Mouse (Mus musculus) ES-E14 (cell line): ENCODE measurements around the gene Paqr9. TPM values are rescaled to one million over a fixed set of nuclear protein-coding genes. Genes with fewer than 3 reads are reported as not detected.

Source experiments
- DNase-seq: peaks from one replicate; pipeline ENCODE4 v3.0.0-alpha.2; 2013; ENCODE audit warnings: low read depth, low spot score
- H3K27ac ChIP-seq: 2 replicates; pipeline ENCODE4 v1.5.1; 2012; ENCODE audit warnings: low read depth, mild to moderate bottlenecking, low read length, moderate library complexity, mixed read lengths; ENCODE audit not compliant: poor library complexity, insufficient read depth, severe bottlenecking
- H3K36me3 ChIP-seq: 2 replicates; pipeline ENCODE4 v1.6.1; 2012; ENCODE audit warnings: mild to moderate bottlenecking, low read length, moderate library complexity, mixed read lengths; ENCODE audit not compliant: control insufficient read depth, poor library complexity, insufficient read depth, severe bottlenecking
- H3K4me1 ChIP-seq, 2 experiments: fragments of 150-350 bp in 1 of 2; sonication (generic) in 1 of 2; 2 replicates each; pipeline ENCODE4 v1.6.1; 2012; ENCODE audit warnings: low read length in 2 of 2, mild to moderate bottlenecking in 1 of 2, mixed read lengths in 1 of 2; ENCODE audit not compliant: control insufficient read depth in 2 of 2, insufficient read depth in 2 of 2, poor library complexity in 1 of 2
- H3K4me3 ChIP-seq, 2 experiments: fragments of 150-350 bp in 1 of 2; sonication (generic) in 1 of 2; 2 replicates each; pipeline ENCODE4 v1.5.1; 2012; ENCODE audit warnings: low read length in 2 of 2, low read depth in 1 of 2, mild to moderate bottlenecking in 1 of 2, mixed read lengths in 1 of 2; ENCODE audit not compliant: insufficient read depth in 1 of 2, poor library complexity in 1 of 2, severe bottlenecking in 1 of 2
- H3K9ac ChIP-seq: 2 replicates; pipeline ENCODE4 v1.6.1; 2012; ENCODE audit warnings: low read depth, mild to moderate bottlenecking, low read length, mixed read lengths; ENCODE audit not compliant: poor library complexity, insufficient read depth, severe bottlenecking
- H3K9me3 ChIP-seq: fragments of 150-350 bp; sonication (generic); 2 replicates; pipeline ENCODE4 v1.6.1; 2012; ENCODE audit warnings: low read depth, mild to moderate bottlenecking, low read length; ENCODE audit not compliant: control insufficient read depth, insufficient read depth
- CHD2 ChIP-seq: IDR thresholded peaks from 2 replicates; pipeline ENCODE4 v1.6.1; 2014; ENCODE audit warnings: mild to moderate bottlenecking, low read depth, low read length, inconsistent platforms
- HCFC1 ChIP-seq: IDR thresholded peaks from 2 replicates; pipeline ENCODE4 v1.6.1; 2012; ENCODE audit warnings: low read length, inconsistent platforms, borderline replicate concordance; ENCODE audit not compliant: insufficient read depth
- MAFK ChIP-seq: IDR thresholded peaks from 2 replicates; pipeline ENCODE4 v1.6.1; 2014; ENCODE audit warnings: mild to moderate bottlenecking, low read depth, low read length, inconsistent platforms; ENCODE audit not compliant: insufficient read depth
- ZC3H11A ChIP-seq: IDR thresholded peaks from 2 replicates; pipeline ENCODE4 v1.6.1; 2012; ENCODE audit warnings: low read depth, mild to moderate bottlenecking, inconsistent platforms, low read length, borderline replicate concordance
- ZNF384 ChIP-seq: IDR thresholded peaks from 2 replicates; pipeline ENCODE4 v1.6.1; 2012; ENCODE audit warnings: low read depth, low read length, inconsistent platforms
- in situ Hi-C, 2 experiments: fragments of 600-800 bp; cut with MboI; formaldehyde crosslinking; loops; one replicate each; pipeline ENCODE4 v1.15.1; 2025; ENCODE audit warnings: low sequenced_read_pairs in 2 of 2, inconsistent platforms in 1 of 2; ENCODE audit not compliant: unreplicated experiment in 2 of 2
- total RNA-seq: library from RNA; depleted of rRNA; stranded (reverse); fragments of 300-350 nt; gene quantifications from 2 replicates; pipeline ENCODE4 v1.2.3, GENCODE M21; 2012

The Paqr9 gene
- total RNA-seq, 1 experiment = 0.58 TPM

DNA sequence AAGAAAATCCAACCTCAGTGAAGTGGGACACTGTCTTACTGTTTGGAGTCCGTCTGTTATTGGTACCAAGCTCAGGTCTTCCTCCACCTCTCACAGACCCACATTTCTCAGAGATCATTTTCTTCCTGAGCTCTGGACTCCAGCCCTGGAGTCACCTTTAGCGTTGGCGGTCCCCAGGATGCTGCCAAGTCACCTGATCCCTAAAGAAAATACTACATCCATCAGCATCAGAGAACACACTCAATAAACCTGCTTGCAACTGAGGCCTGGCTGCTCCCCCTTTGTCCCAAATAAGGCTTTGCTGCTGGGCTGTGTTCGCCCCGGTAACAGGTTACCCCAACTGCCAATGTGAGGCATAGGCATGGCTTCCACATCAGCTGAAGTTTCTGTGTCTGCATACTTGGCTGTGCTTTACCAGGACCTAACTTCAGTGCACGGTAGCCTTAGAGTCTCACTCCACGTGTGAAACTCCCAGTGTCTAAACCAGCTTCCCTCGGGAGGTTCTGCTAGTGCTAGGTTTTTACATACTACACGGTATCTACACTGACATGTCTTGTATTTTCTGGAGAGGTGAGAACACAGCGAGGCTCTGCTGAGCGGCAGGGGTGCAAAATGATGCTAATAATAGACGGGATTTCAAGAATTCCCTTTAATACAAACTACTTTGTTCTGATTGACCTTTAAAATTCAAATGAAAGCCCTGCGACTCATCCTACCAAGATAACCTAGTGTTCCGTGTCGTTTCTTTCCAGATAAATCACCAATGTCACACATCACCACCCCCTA is 9.6 kb upstream of the Paqr9 start:
- no peaks in the 10 kb centered on the region for H3K9me3 ChIP-seq
- no peak overlapping the region for H3K27ac ChIP-seq
- in situ Hi-C loops = no loop called here
- no peak overlapping the region for H3K9ac ChIP-seq
- no peak for TF ChIP-seq ZC3H11A
- no peak for TF ChIP-seq ZNF384
- TF ChIP-seq HCFC1 = no peak
- TF ChIP-seq CHD2 = no peak
- no peak for TF ChIP-seq MAFK
- no peak overlapping the region for H3K4me3 ChIP-seq
- H3K36me3 ChIP-seq = no peaks in the 10 kb centered on the region
- no peaks in the 10 kb centered on the region; a peak in 1 of 4 replicates for H3K4me1 ChIP-seq
- no peak for DNase-seq

DNA sequence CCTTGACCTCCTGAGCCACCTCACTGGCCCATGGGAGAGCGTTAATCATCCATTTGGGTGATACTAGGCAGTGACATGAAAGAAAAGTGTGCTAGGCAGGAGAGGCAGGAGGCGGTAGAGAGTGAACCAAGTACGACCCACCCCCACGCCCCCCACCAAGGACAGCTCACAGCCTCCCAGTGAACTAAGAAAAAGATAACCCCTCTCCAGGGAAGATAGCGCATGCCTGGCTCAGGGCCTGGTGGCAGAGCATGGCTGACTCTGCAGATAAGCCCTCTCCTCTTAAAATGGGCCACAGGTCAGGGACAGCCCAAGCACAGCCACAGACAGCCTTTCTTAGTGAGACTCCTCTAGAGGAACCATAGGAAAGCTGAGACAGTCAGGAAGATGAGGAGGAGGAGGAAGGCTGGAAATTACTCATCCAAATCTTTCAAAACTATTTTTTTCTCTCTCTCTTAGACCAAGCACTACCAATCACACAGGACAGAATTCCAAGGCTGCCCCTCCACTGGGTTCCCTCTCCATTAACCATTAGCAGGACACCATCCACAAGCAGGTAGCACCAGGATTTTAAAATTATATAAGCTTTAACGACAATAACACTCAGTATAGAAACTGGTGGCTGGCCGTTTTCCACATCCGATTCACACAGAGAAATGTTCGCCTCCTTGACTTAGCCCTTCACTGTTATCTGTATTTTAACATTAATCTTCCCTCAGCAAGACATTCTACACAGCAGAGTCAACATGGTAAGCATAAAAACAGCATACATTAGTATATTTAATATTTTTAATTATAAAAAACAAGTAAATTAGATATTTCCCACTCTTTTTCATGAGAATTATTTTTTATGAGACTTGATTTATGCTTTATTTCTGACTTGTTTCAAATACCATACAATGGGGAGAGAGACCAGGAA is 8.3 kb upstream of the Paqr9 start:
- H3K9me3 ChIP-seq = no peaks in the 10 kb centered on the region
- no peaks in the 10 kb centered on the region; a peak in 1 of 4 replicates for H3K4me1 ChIP-seq
- H3K4me3 ChIP-seq = no peak overlapping the region
- no peaks in the 10 kb centered on the region for H3K36me3 ChIP-seq
- DNase-seq = no peak
- no peak overlapping the region for H3K27ac ChIP-seq
- in situ Hi-C loops = no loop called here
- TF ChIP-seq MAFK (no peak), HCFC1 (no peak), ZNF384 (no peak), ZC3H11A (no peak), CHD2 (no peak)
- no peak overlapping the region for H3K9ac ChIP-seq

DNA sequence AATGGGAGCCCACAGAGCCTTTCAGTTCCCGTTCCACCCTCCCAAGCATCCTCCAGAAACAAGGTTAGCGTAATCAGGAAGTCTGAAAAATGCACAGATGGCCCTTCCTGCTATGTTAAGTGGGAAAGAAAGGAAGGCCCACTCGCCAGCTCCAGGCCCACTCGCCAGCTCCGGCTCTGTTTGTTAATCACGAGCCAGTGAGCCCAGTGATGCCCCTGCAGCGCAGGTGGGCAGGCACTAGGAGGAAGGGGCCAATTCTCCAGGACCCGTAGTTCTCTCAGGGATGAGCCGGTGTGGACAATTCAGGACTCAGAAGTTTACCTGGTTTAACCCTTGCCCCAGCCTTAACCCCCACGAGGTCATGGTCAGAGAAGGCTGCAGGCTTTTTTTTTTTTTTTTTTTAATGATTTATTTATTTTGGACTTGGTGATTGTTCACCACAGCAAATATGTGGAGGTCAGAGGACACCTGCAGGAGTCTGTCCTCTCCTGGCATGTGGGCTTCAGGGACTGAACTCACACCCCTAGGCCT is 7.2 kb upstream of the Paqr9 start:
- H3K36me3 ChIP-seq = no peaks in the 10 kb centered on the region
- H3K4me3 ChIP-seq = no peak overlapping the region
- H3K9me3 ChIP-seq = no peaks in the 10 kb centered on the region
- no peaks in the 10 kb centered on the region; a peak in 1 of 4 replicates for H3K4me1 ChIP-seq
- H3K9ac ChIP-seq = no peak overlapping the region
- TF ChIP-seq HCFC1 (no peak), CHD2 (no peak), ZC3H11A (no peak), ZNF384 (no peak), MAFK (no peak)
- in situ Hi-C loops = no loop called here
- no peak overlapping the region for H3K27ac ChIP-seq
- no peak for DNase-seq

DNA sequence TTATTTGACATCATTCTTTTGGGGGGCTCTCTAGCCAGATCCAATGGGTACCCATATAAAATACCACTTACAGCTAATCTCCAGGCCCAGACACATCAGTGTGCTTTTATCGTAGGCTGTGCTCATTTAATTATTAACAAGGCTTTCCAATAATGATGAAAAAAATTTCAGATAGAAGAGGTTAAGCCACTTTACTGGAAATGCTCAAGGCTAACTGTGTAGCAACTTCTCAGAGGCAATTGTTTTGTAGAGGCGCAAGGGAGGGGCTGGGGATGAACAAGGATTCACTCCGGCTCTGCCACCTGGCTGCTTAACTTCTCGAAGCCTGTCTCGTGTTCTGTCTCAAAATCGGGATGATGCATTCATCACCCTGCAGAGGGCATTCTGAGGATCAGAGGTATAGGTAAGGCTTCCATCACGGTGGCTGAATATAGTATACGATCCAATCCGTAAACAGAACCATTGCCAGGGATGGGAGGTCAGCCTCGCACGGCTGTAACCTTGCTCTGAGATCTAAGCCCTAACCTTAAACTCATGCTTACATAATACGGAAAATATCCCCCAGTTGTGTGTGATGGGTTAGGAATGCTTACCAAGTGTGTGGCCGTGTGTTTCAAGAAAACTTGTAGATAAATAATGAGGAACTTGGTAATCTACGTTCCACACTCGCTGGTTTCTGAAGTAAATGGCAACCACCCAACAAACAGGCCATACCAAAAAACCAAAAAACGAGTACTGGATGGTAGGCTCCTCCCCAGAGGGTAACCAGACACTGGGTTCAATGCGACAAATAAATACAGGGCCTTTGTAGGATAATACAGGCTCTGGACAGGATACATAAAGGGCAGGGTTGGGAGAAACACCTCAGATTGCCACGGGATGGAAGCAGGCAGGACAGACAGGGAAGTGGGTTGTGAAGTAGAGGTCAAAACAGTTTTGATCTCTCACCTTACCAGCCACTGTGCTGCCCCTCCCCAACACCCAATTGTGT is 4.9 kb upstream of the Paqr9 start:
- TF ChIP-seq MAFK = no peak
- no peak for TF ChIP-seq CHD2
- TF ChIP-seq ZNF384 = no peak
- TF ChIP-seq ZC3H11A = no peak
- no peak for TF ChIP-seq HCFC1
- Histone ChIP-seq H3K4me1 (no peaks in the 10 kb centered on the region; a peak in 1 of 4 replicates), H3K36me3 (no peaks in the 10 kb centered on the region), H3K9me3 (no peaks in the 10 kb centered on the region), H3K4me3 (no peak overlapping the region), H3K27ac (no peak overlapping the region), H3K9ac (no peak overlapping the region)
- in situ Hi-C loops = no loop called here
- no peak for DNase-seq
